Mouse (Mus musculus) spleen, adult 2 months (tissue): ENCODE results near the gene Kcnk7. TPM values are rescaled to one million over a fixed set of nuclear protein-coding genes. Genes with fewer than 3 reads are reported as not detected.
A peak's percentile ranks its signal among the peaks of the same experiment; 100 is the strongest.
"Not testable (repeated sequence)": the region's sequence is repeated elsewhere in the genome, so short reads cannot be mapped to it uniquely, and the experiment has no call there.

ENCODE experiments used
- DNase-seq, 2 experiments: peaks; one replicate each; pipeline versions ENCODE4 v3.0.0 to v3.0.0-alpha.2; 2012 to 2021; ENCODE audit warnings: low spot score in 2 of 2, low read depth in 1 of 2
- H3K27ac ChIP-seq: fragments of 200-500 bp; 2 replicates; pipeline ENCODE4 v1.5.1; 2012; ENCODE audit warnings: low read length, inconsistent platforms; ENCODE audit not compliant: insufficient read depth
- H3K27me3 ChIP-seq: fragments of 200-500 bp; 2 replicates; pipeline ENCODE4 v1.6.1; 2012; ENCODE audit warnings: mild to moderate bottlenecking, moderate library complexity, low read length, inconsistent platforms; ENCODE audit not compliant: control insufficient read depth, insufficient read depth
- H3K36me3 ChIP-seq: fragments of 200-500 bp; 2 replicates; pipeline ENCODE4 v1.6.1; 2012; ENCODE audit warnings: mild to moderate bottlenecking, low read length, inconsistent platforms; ENCODE audit not compliant: control insufficient read depth, insufficient read depth
- H3K4me1 ChIP-seq: fragments of 200-500 bp; 2 replicates; pipeline ENCODE4 v1.6.1; 2011; ENCODE audit warnings: inconsistent platforms; ENCODE audit not compliant: control insufficient read depth, insufficient read depth, insufficient read length
- H3K4me3 ChIP-seq: fragments of 200-500 bp; 2 replicates; pipeline ENCODE4 v1.5.1; 2011; ENCODE audit warnings: mild to moderate bottlenecking, inconsistent platforms; ENCODE audit not compliant: insufficient read depth, insufficient read length; ENCODE audit errors: extremely low read depth
- CTCF ChIP-seq: fragments of 200-500 bp; IDR thresholded peaks from 2 replicates; pipeline ENCODE4 v1.5.1; 2011; ENCODE audit warnings: mild to moderate bottlenecking, inconsistent platforms; ENCODE audit not compliant: insufficient read depth, insufficient read length, insufficient replicate concordance; ENCODE audit errors: extremely low read depth
- POLR2A ChIP-seq: fragments of 200-500 bp; IDR thresholded peaks from 2 replicates; pipeline ENCODE4 v1.6.1; 2011; ENCODE audit warnings: low read depth, low read length, inconsistent platforms
- WGBS: fragments of 180-500 bp; shearing (Covaris S2); methylation state at CpG from one replicate; pipeline ENCODE4 v1.1.7; 2018; 5-methylcytosine and 5-hydroxymethylcytosine counted together
- polyA plus RNA-seq: library from polyadenylated mRNA; depleted of rRNA; stranded (reverse); fragments of >200 nt; gene quantifications from 2 replicates; pipeline ENCODE4 v1.2.3, GENCODE M21; 2012

The Kcnk7 gene
- polyA plus RNA-seq, 1 experiment = 0.19 TPM

DNA sequence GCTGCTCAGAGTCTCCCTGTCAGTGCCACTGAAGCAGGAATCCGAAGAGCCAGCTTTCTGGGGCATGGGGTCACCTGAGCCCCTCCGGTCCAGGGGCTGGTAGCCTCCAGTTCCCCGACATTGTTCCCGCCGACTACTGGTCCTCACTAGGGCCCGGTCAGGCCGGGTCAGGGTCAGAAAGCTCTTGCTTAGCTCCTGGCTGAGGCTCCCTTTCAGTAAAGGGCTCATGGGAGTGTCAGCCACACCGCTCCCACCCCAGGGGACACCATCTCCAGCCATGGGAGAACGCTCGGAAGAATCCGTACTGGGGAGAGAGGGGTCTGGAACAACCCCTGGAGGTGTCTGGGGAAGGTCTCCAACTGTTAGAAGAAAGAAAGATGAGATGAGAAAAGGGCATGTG lies 18.3 kb upstream of the Kcnk7 start:
- Histone ChIP-seq H3K27ac (no peak overlapping the region), H3K4me1 (peaks cover 16% of the 10 kb centered on the region), H3K4me3 (no peak overlapping the region), H3K36me3 (peaks cover 50% of the 10 kb centered on the region), H3K27me3 (no peaks in the 10 kb centered on the region)
- no peak for DNase-seq
- 96% methylated on average over 11 of the region's 11 CpGs for WGBS
- TF ChIP-seq CTCF (no peak), POLR2A (no peak)

DNA sequence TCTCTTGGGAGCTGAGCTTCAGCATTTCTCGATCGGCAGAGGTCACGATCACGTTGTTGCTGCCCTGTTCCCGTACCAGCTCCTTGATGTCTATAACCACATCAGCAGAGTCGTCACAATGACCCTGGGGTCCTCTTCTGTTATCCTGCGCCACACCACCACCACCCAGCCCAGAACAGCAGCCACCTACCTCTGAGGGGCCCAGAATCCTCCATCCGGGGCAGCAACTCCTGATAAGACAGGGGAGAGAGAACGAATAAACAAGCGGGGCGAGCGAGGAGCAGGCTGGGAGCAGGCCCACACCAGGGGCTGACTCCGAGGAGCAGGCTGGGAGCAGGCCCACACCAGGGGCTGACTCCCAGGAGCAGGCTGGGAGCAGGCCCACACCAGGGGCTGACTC lies 17.7 kb upstream of the Kcnk7 start:
- no peak overlapping the region for H3K4me3 ChIP-seq
- no peak for TF ChIP-seq CTCF
- no peak for TF ChIP-seq POLR2A
- WGBS = 94% methylated on average over 13 of the region's 13 CpGs
- peaks cover 20% of the 10 kb centered on the region for H3K4me1 ChIP-seq
- DNase-seq = no peak
- no peaks in the 10 kb centered on the region for H3K27me3 ChIP-seq
- no peak overlapping the region for H3K27ac ChIP-seq
- H3K36me3 ChIP-seq = peaks cover 50% of the 10 kb centered on the region

DNA sequence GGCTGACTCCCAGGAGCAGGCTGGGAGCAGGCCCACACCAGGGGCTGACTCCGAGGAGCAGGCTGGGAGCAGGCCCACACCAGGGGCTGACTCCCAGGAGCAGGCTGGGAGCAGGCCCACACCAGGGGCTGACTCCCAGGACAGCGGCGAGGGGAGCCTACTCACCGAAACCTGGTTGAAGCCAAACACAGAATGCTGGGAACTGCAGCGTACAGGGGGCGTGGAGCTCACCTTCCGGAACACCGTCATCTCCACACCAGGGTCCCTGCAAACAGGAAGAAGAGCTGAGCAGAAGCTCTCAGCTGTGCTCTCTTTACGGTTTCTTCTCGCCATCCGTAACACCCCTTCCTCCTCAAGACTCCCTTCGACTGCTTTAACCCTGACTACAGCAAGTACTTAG lies 17.2 kb upstream of the Kcnk7 start:
- not testable (repeated sequence) for H3K27me3 ChIP-seq, H3K27ac ChIP-seq, H3K4me3 ChIP-seq, DNase-seq
- Histone ChIP-seq H3K4me1 (peaks cover 24% of the 10 kb centered on the region), H3K36me3 (peaks cover 49% of the 10 kb centered on the region)
- WGBS = 94% methylated on average over 12 of the region's 12 CpGs

DNA sequence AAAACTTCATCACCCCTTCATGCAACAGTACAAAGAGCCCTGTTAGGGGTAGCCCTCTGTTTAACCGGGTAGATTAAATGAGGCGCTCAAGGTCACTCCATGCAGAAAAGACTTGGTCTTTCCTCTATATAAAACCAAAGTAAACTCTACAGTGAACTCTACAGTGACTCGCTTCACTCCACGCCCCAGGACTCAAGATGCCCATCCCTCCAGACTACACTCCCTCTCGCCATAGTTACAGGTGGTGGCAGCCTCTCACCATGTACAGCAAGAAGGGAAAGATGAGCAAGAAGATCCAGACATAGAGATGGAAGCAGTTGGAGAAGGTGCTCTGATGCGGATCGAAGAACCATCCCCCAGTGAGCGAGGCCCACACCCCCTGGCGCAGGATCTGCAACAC lies 16.4 kb upstream of the Kcnk7 start:
- 34% methylated on average over 9 of the region's 9 CpGs for WGBS
- Histone ChIP-seq H3K36me3 (peaks cover 45% of the 10 kb centered on the region), H3K27ac (peak overlapping the region; percentile 95), H3K27me3 (no peaks in the 10 kb centered on the region), H3K4me1 (peaks cover 26% of the 10 kb centered on the region), H3K4me3 (peak overlapping the region; percentile 90; the same call in 1 of the 2 replicates)
- DNase-seq = no peak
- TF ChIP-seq POLR2A (no peak), CTCF (no peak)

DNA sequence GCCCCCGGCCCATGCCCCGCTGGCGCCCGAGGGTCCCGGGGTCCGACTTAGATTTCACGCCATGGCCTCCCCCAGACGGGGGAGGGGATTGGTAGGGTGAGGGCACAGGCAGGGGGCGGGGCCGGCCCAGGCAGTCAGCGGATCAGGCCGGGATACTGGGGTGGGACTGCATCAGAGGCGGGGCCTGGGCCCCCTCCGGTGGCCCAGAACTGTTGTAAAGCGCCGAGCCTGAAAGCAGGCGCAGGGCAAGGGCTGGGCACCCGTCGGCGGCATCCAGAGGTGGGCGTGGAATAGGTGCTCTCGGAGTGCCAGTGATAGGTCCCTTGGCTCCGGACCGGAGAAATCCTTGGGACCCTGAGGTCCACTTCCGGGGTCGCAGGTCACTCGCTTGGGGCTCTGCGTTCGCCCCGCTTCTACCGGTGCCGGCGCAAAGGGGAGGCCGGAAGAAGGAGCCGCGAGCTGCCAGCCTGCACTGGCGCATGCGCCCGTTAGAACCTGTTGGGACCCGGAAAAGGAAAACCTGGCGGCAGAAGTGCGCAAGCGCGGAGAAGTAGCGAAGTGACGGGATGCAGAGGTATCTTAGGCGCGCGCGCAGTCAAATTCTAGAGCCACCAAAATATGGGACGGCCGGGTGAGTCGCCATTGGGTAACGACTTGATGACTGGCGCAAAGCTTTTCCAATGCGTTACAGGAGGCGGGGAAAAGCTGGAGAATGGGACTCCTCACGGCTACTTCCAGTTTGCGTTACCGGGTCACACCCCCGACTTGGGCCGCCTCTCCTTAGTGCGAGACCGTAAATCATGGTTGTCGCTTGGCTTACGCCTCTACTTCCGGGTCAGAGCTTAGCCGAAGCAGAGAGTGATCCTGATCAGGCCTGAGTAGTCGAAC lies 15.7 kb upstream of the Kcnk7 start, which contains the start of the genes Map3k11 and Pcnx3:
Map3k11 (plus strand) TSS at position 543 of the 888 bp plus-strand sequence.
Pcnx3 (minus strand) TSS at position 709 of the 888 bp plus-strand sequence.
- peak within 1 kb of the TSS; percentile 95 for H3K27ac ChIP-seq
- 1% methylated on average over 69 of the region's 69 CpGs for WGBS
- DNase-seq = peak; percentile 96
- no peak for TF ChIP-seq CTCF
- no peak; the same call in 1 of the 2 replicates for TF ChIP-seq POLR2A
- peak within 1 kb of the TSS; percentile 90 for H3K4me3 ChIP-seq
- H3K27me3 ChIP-seq = no peaks in the 10 kb centered on the region
- H3K4me1 ChIP-seq = peaks cover 26% of the 10 kb centered on the region
- H3K36me3 ChIP-seq = peaks cover 44% of the 10 kb centered on the region

DNA sequence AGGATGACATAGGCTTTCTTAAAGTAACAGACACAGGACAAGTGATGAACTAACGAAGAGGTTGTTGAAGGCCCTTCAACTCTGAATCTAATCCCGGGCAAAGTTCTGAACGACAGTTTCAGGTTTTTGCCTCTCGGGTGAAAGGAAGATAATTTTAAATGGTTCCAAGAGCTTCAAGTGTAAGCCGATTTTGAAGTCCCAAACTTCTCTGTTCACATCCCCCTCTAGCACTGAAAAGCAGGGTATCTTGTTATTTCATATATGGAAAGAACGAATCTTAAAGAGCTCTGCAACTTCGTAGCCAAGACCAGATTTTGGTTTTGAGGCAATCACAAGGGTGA lies 15.1 kb upstream of the Kcnk7 start:
- DNase-seq = no peak
- no peaks in the 10 kb centered on the region for H3K27me3 ChIP-seq
- peaks cover 26% of the 10 kb centered on the region for H3K4me1 ChIP-seq
- H3K4me3 ChIP-seq = peak overlapping the region; percentile 90
- WGBS = under 1% methylated on average over 7 of the region's 7 CpGs
- H3K36me3 ChIP-seq = peaks cover 40% of the 10 kb centered on the region
- TF ChIP-seq CTCF (no peak), POLR2A (no peak)
- peak overlapping the region; percentile 95 for H3K27ac ChIP-seq

DNA sequence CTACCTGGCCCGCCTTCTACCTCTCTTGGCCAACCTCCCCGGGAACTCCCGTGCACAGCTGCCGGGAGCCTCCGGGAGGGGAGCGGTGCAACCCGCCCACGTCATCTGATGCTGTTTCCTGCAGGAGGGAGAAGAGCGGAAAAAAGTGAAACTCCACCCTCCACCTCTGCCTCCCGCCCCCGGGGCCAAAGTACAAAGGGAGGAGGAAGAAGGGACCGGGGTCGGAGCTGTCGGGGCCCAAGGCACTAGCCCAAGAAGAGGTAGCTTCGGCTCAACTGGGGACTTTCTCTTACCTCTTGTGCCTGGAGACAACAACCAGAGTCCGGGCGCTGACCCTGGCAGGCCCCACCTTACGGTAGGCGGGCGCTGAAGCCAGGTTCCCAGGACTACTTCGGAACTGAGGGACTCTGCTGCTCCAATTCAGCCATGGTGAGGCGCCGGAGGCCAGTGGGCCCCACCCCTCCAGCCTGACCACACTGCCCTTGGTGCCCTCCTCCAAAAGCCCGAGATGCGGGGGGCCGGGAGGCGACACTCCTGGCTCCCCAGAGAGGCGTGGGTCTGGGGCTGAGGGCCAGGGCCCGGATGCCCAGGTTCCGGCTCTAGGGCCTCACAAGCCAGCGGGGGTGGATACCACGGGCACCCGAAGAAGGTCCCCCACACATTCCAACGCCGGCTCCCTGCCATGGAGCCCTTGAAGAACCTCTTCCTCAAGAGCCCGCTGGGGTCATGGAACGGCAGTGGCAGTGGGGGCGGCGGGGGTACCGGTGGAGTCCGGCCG lies 14.4 kb upstream of the Kcnk7 start:
- Histone ChIP-seq H3K4me1 (peaks cover 26% of the 10 kb centered on the region), H3K4me3 (peak overlapping the region; percentile 90), H3K27me3 (no peaks in the 10 kb centered on the region), H3K36me3 (peaks cover 33% of the 10 kb centered on the region), H3K27ac (peak overlapping the region; percentile 95)
- peak; percentile 76 to 90 for DNase-seq
- TF ChIP-seq POLR2A (peak; percentile 44; the same call in 1 of the 2 replicates), CTCF (no peak)
- 2% methylated on average over 42 of the region's 42 CpGs for WGBS
